ENCODE assay signal across 15 mouse cellular contexts in genomic region chr10:59982379-59982873, GRCm38 (mm10). TPM values are rescaled to one million over a fixed set of nuclear protein-coding genes. Genes with fewer than 3 reads are reported as not detected.
DNase-seq lines count a peak whose midpoint lies in the region; ATAC-seq and TF ChIP-seq lines count a peak whose summit lies in the region.
"Had no signal": no experiment of that assay in that cellular context is flagged by ENCODE, and none has a peak within 500 bp of the region (broad histone marks: within the 10 kb centered on the region; RNA-seq: fewer than 3 reads in every experiment).

No protein-coding gene starts in this region.

- no peak overlapping the region for H3K4me2 ChIP-seq in heart, postnatal 0 days (ENCODE audit: low read depth, low read length)
- no peak overlapping the region for H3K4me2 ChIP-seq in forebrain, embryonic 13.5 days
- H3K4me2 ChIP-seq: hindbrain, embryonic 15.5 days; limb, embryonic 13.5 days; lung, embryonic 15.5 days had no signal

- no peak for DNase-seq in heart, postnatal 0 days (ENCODE audit: low spot score)
- DNase-seq in heart, adult 18-20 months = no peak
- DNase-seq in spleen, adult 2 months (ENCODE audit: low read depth in 1 of 2, low spot score in 2 of 2) = no peak
- DNase-seq in spleen, postnatal 14 days (ENCODE audit: low spot score in 2 of 2) = no peak
- DNase-seq in thymus, postnatal 36 days = peak; percentile 48 to 53
- DNase-seq: cerebellum, adult 8-10 months; gastrocnemius, postnatal 25 days; midbrain, embryonic 14.5 days had no signal

- no peaks in the 10 kb centered on the region for H3K9me3 ChIP-seq in heart, postnatal 0 days (replicated peaks; ENCODE audit: control insufficient read depth, low read length)
- H3K9me3 ChIP-seq in forebrain, embryonic 13.5 days (replicated peaks) = no peaks in the 10 kb centered on the region
- H3K9me3 ChIP-seq: hindbrain, embryonic 15.5 days; limb, embryonic 13.5 days; lung, embryonic 15.5 days had no signal

- no peak for TF ChIP-seq POLR2A in spleen, adult 2 months (IDR thresholded peaks at IDR 0.05; ENCODE audit: low read depth, low read length)

- peaks cover 52% of the 10 kb centered on the region for H3K4me1 ChIP-seq in heart, postnatal 0 days (ENCODE audit: control insufficient read depth, insufficient read depth)
- peaks cover 42% of the 10 kb centered on the region; the same call in 1 of the 2 replicates for H3K4me1 ChIP-seq in spleen, adult 2 months (ENCODE audit: control insufficient read depth, insufficient read depth, insufficient read length)
- H3K4me1 ChIP-seq in forebrain, embryonic 13.5 days = peaks cover 19% of the 10 kb centered on the region

- no peak for TF ChIP-seq EP300 in heart, postnatal 0 days (IDR thresholded peaks at IDR 0.05; ENCODE audit: low read depth)

- peak overlapping the region; percentile 84 for H3K27ac ChIP-seq in heart, postnatal 0 days (ENCODE audit: low read depth)
- peak overlapping the region; percentile 95 for H3K27ac ChIP-seq in spleen, adult 2 months (ENCODE audit: insufficient read depth, low read length)
- H3K27ac ChIP-seq in forebrain, embryonic 13.5 days = no peak overlapping the region
- H3K27ac ChIP-seq: hindbrain, embryonic 15.5 days; limb, embryonic 13.5 days; macrophage had no signal

- H3K36me3 ChIP-seq in heart, postnatal 0 days (replicated peaks; ENCODE audit: control insufficient read depth, insufficient read depth, low read length) = peaks cover 16% of the 10 kb centered on the region
- H3K36me3 ChIP-seq in spleen, adult 2 months (ENCODE audit: control insufficient read depth, insufficient read depth, low read length) = peaks cover 9% of the 10 kb centered on the region; the same call in 1 of the 2 replicates
- H3K36me3 ChIP-seq in forebrain, embryonic 13.5 days (ENCODE audit: poor library complexity, severe bottlenecking) = peaks cover 36% of the 10 kb centered on the region

- ATAC-seq in heart, postnatal 0 days (ENCODE audit: insufficient read depth, low read depth) = no peak
- ATAC-seq in megakaryocyte-erythroid progenitor cell, adult 5-6 weeks (replicated peaks; ENCODE audit: low FRiP score, low TSS enrichment, poor library complexity, severe bottlenecking) = 0 out of 2 replicates have a peak, but pooled peaks have one; percentile 18
- no peak for ATAC-seq in forebrain, embryonic 13.5 days
- ATAC-seq: intestine, embryonic 16.5 days had no signal

- no peak overlapping the region for H3K4me3 ChIP-seq in heart, postnatal 0 days (ENCODE audit: low read depth, low read length)
- H3K4me3 ChIP-seq in spleen, adult 2 months (ENCODE audit: extremely low read depth, insufficient read depth, insufficient read length) = no peak overlapping the region
- no peak overlapping the region for H3K4me3 ChIP-seq in forebrain, embryonic 13.5 days
- H3K4me3 ChIP-seq: hindbrain, embryonic 15.5 days; limb, embryonic 13.5 days; lung, embryonic 15.5 days had no signal

- no peaks in the 10 kb centered on the region for H3K27me3 ChIP-seq in heart, postnatal 0 days (ENCODE audit: control insufficient read depth, insufficient read depth, low read length)
- no peaks in the 10 kb centered on the region for H3K27me3 ChIP-seq in spleen, adult 2 months (ENCODE audit: control insufficient read depth, insufficient read depth, low read length)
- H3K27me3 ChIP-seq in forebrain, embryonic 13.5 days = no peaks in the 10 kb centered on the region
- H3K27me3 ChIP-seq: hindbrain, embryonic 15.5 days; limb, embryonic 13.5 days; lung, embryonic 15.5 days had no signal

- no peak for TF ChIP-seq CTCF in heart, postnatal 0 days (IDR thresholded peaks at IDR 0.05; ENCODE audit: low read depth)
- TF ChIP-seq CTCF in spleen, adult 2 months (IDR thresholded peaks at IDR 0.05; ENCODE audit: extremely low read depth, insufficient read depth, insufficient read length, insufficient replicate concordance) = no peak

- 62% methylated on average over 12 of the region's 12 CpGs for WGBS in heart, postnatal 0 days
- 78% methylated on average over 12 of the region's 12 CpGs for WGBS in spleen, adult 2 months
- WGBS in forebrain, embryonic 13.5 days = 94% methylated on average over 12 of the region's 12 CpGs

- H3K9ac ChIP-seq in heart, postnatal 0 days (replicated peaks; ENCODE audit: low read depth, low read length) = no peak overlapping the region
- H3K9ac ChIP-seq in forebrain, embryonic 13.5 days = no peak overlapping the region
- H3K9ac ChIP-seq: hindbrain, embryonic 15.5 days; limb, embryonic 13.5 days; lung, embryonic 15.5 days had no signal

RNA-seq across cellular contexts. Expression of gene Ascc1, which starts 20.2 kb away (rescaled TPM):
- 14.0 and 15.7 TPM in 2 replicates for total RNA-seq in heart, postnatal 0 days (2014; rRNA removed; ENCODE audit: low replicate concordance)
- 34.6 and 35.8 TPM in 2 replicates for polyA plus RNA-seq in heart, postnatal 0 days (2015; fragmentation: Nextera tagmentation; extraction: Ambion mirVana)
- total RNA-seq in heart, adult 18-20 months (2021) = 10 to 100 TPM; 23.2 to 25.9 TPM
- 11.9 and 12.0 TPM in 2 replicates for polyA plus RNA-seq in spleen, adult 2 months (2012; rRNA removed)
- total RNA-seq in megakaryocyte-erythroid progenitor cell, adult 5-6 weeks (2014; fragmentation: Nextera tagmentation) = 30.8 and 36.1 TPM in 2 replicates
- total RNA-seq in megakaryocyte-erythroid progenitor cell, adult 5-6 weeks (2017) = 34.3 and 34.7 TPM in 2 replicates
- polyA plus RNA-seq in forebrain, embryonic 13.5 days (2015; fragmentation: Nextera tagmentation; extraction: Ambion mirVana) = 42.1 and 43.1 TPM in 2 replicates

RNA-seq across cellular contexts. Expression of gene Anapc16, which starts 20.5 kb away (rescaled TPM):
- 29.7 and 85.4 TPM in 2 replicates for total RNA-seq in heart, postnatal 0 days (2014; rRNA removed; ENCODE audit: low replicate concordance)
- 104 and 108 TPM in 2 replicates for polyA plus RNA-seq in heart, postnatal 0 days (2015; fragmentation: Nextera tagmentation; extraction: Ambion mirVana)
- 10 to 100 TPM; 73.8 to 84.0 TPM for total RNA-seq in heart, adult 18-20 months (2021)
- 55.4 and 62.1 TPM in 2 replicates for polyA plus RNA-seq in spleen, adult 2 months (2012; rRNA removed)
- total RNA-seq in megakaryocyte-erythroid progenitor cell, adult 5-6 weeks (2014; fragmentation: Nextera tagmentation) = 59.5 and 72.3 TPM in 2 replicates
- 42.1 and 43.2 TPM in 2 replicates for total RNA-seq in megakaryocyte-erythroid progenitor cell, adult 5-6 weeks (2017)
- 122 TPM in 2 replicates for polyA plus RNA-seq in forebrain, embryonic 13.5 days (2015; fragmentation: Nextera tagmentation; extraction: Ambion mirVana)

RNA-seq across cellular contexts. Expression of gene Ddit4, which starts 30.8 kb away (rescaled TPM):
- total RNA-seq in heart, postnatal 0 days (2014; rRNA removed; ENCODE audit: low replicate concordance) = 30.3 and 35.6 TPM in 2 replicates
- polyA plus RNA-seq in heart, postnatal 0 days (2015; fragmentation: Nextera tagmentation; extraction: Ambion mirVana) = 17.0 and 17.4 TPM in 2 replicates
- total RNA-seq in heart, adult 18-20 months (2021) = 100 to 1,000 TPM; 158 to 190 TPM
- 152 and 168 TPM in 2 replicates for polyA plus RNA-seq in spleen, adult 2 months (2012; rRNA removed)
- total RNA-seq in megakaryocyte-erythroid progenitor cell, adult 5-6 weeks (2014; fragmentation: Nextera tagmentation) = 2.0 and 3.0 TPM in 2 replicates
- 2.0 and 4.4 TPM in 2 replicates for total RNA-seq in megakaryocyte-erythroid progenitor cell, adult 5-6 weeks (2017)
- 69.3 and 71.3 TPM in 2 replicates for polyA plus RNA-seq in forebrain, embryonic 13.5 days (2015; fragmentation: Nextera tagmentation; extraction: Ambion mirVana)

Comparison
In these comparisons a context has a peak if more than half of its experiments do, and no peak if none do; other contexts are left out.
1. DNase-seq: peak in thymus, postnatal 36 days (2 of 2); none in heart, postnatal 0 days (single experiment), heart, adult 18-20 months (0 of 2), spleen, adult 2 months (0 of 2) and spleen, postnatal 14 days (0 of 2).